Mouse (Mus musculus) cerebellum, adult 2 months (tissue): Measurements from ENCODE around the gene Fmnl2. TPM values are rescaled to one million over a fixed set of nuclear protein-coding genes. Genes with fewer than 3 reads are reported as not detected.

ENCODE experiments used
- DNase-seq, 2 experiments: peaks; one replicate each; pipeline ENCODE4 v3.0.0; 2021
- H3K27ac ChIP-seq: fragments of 200-500 bp; 2 replicates; pipeline ENCODE4 v1.5.1; 2012; ENCODE audit warnings: low read length, control low read depth, inconsistent platforms; ENCODE audit not compliant: insufficient read depth
- H3K27me3 ChIP-seq: fragments of 200-500 bp; 2 replicates; pipeline ENCODE4 v1.6.1; 2012; ENCODE audit warnings: inconsistent platforms, mild to moderate bottlenecking, low read length, moderate library complexity; ENCODE audit not compliant: control insufficient read depth, insufficient read depth
- H3K4me1 ChIP-seq: fragments of 200-500 bp; 2 replicates; pipeline ENCODE4 v1.6.1; 2011; ENCODE audit warnings: low read length; ENCODE audit not compliant: control insufficient read depth, insufficient read depth
- H3K4me3 ChIP-seq: fragments of 200-500 bp; replicated peaks from 2 replicates; pipeline ENCODE3; 2011; ENCODE audit warnings: mild to moderate bottlenecking, low read depth, low read length, control low read depth; ENCODE audit not compliant: insufficient read depth
- CTCF ChIP-seq: fragments of 200-500 bp; IDR thresholded peaks from 2 replicates; pipeline ENCODE4 v1.5.1; 2011; ENCODE audit warnings: low read depth, mild to moderate bottlenecking, control low read depth, low read length, moderate library complexity, borderline replicate concordance; ENCODE audit not compliant: insufficient read depth
- POLR2A ChIP-seq: fragments of 200-500 bp; IDR thresholded peaks from 2 replicates; pipeline ENCODE4 v1.6.1; 2011; ENCODE audit warnings: low read length, control low read depth, borderline replicate concordance; ENCODE audit not compliant: insufficient read depth
- WGBS: fragments of 180-500 bp; shearing (Covaris S2); methylation state at CpG from one replicate; pipeline ENCODE4 v1.1.7; 2018; 5-methylcytosine and 5-hydroxymethylcytosine counted together
- polyA plus RNA-seq: library from polyadenylated mRNA; depleted of rRNA; stranded (reverse); fragments of >200 nt; gene quantifications from 2 replicates; pipeline ENCODE4 v1.2.3, GENCODE M21; 2012

Fmnl2 gene
- polyA plus RNA-seq, 1 experiment = 25.3 TPM

DNA sequence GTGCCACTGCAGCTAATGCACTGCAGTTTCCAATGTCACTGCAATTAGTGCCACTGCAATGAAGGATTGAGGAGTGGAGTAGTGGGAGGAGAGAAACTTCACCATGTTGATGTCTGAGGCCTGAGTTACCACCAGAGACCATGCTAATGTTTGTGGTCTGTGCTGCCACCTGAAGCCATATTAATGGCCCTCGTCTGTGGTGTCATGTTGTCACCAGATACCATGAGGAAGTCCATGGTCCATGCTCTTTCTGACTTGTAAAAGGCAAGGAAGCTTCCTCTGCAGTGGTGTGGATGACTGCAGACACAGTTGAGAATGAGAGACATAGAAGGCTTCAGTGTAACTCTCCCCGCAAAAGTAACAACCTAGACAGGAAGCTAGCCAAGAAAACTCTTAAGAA is 26.1 kb upstream of the Fmnl2 start:
- TF ChIP-seq CTCF = no peak
- TF ChIP-seq POLR2A = no peak
- no peak for DNase-seq
- Histone ChIP-seq H3K27ac (no peak overlapping the region), H3K4me3 (no peak overlapping the region), H3K4me1 (no peaks in the 10 kb centered on the region), H3K27me3 (no peaks in the 10 kb centered on the region)
- WGBS = 94% methylated on average over 2 of the region's 2 CpGs

DNA sequence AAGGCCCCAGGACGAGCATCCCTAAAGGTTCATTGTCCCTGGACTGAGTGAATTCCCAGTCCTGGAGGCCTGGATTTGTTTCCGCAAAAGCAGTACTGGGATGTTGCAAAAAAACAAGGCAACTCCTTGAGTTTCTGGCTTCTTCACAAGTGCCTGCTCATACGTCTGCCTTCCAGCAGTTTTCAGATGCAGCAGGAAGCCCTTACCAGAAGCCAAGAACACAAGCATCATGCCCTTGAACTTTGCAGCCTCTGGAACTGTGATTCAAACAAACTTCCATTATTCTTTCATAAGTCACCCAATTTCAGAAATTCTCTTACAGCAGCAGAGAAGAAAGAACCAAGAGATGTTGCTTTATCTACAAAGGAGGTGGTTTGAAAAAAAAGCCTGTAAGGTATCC is 21.9 kb upstream of the Fmnl2 start:
- Histone ChIP-seq H3K27me3 (no peaks in the 10 kb centered on the region), H3K4me3 (no peak overlapping the region), H3K4me1 (no peaks in the 10 kb centered on the region), H3K27ac (no peak overlapping the region)
- 77% methylated on average over 3 of the region's 3 CpGs for WGBS
- TF ChIP-seq CTCF (no peak), POLR2A (no peak)
- no peak for DNase-seq

DNA sequence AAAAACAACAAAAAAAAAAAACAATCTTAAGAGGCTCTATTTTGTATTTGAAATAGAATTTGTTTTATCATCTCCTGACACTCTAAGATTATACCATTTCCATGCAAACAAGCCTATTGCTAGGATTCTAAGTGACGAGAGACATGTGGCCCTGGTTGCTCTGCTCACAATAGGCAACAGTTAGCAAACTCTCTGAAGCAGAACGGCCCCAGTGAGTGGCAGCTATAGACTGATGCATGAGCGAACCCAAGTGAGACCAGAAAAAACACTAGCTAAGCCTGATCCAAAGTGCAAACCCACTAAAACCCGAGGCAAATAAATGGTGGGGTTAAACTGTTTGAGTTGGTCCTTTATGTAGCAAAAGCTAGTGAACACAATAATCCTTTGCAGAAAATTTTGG is 18.6 kb upstream of the Fmnl2 start:
- no peak for TF ChIP-seq CTCF
- TF ChIP-seq POLR2A = no peak
- Histone ChIP-seq H3K4me3 (no peak overlapping the region), H3K27ac (no peak overlapping the region), H3K27me3 (no peaks in the 10 kb centered on the region), H3K4me1 (no peaks in the 10 kb centered on the region)
- 58% methylated on average over 4 of the region's 4 CpGs for WGBS
- no peak for DNase-seq

GRCm38 (mm10) chr2:52839868-52840267 is 17.8 kb upstream of the Fmnl2 start:
- H3K27ac ChIP-seq = no peak overlapping the region

GRCm38 (mm10) chr2:52843861-52844260 is 13.8 kb upstream of the Fmnl2 start:
- Histone ChIP-seq H3K27ac (no peak overlapping the region), H3K4me1 (0 out of 2 replicates have a peak, but pooled peaks cover under 1% of the 10 kb centered on the region), H3K27me3 (no peaks in the 10 kb centered on the region), H3K4me3 (no peak overlapping the region)
- DNase-seq = no peak
- TF ChIP-seq CTCF (no peak), POLR2A (no peak)
- WGBS = 89% methylated on average over 2 of the region's 2 CpGs

More at GRCm38 (mm10) chr2:52839868-52840267, 17.8 kb upstream of the Fmnl2 start:
- Histone ChIP-seq H3K4me3 (no peak overlapping the region), H3K27me3 (no peaks in the 10 kb centered on the region), H3K4me1 (no peaks in the 10 kb centered on the region)
- TF ChIP-seq POLR2A (no peak), CTCF (no peak)
- no peak for DNase-seq
- 51% methylated on average over 3 of the region's 3 CpGs for WGBS

GRCm38 (mm10) chr2:52844936-52845752 is 12.5 kb upstream of the Fmnl2 start:
- TF ChIP-seq POLR2A (no peak), CTCF (no peak)
- WGBS = 82% methylated on average over 14 of the region's 14 CpGs
- no peak overlapping the region for H3K27ac ChIP-seq
- 0 out of 2 replicates have a peak, but pooled peaks cover 3% of the 10 kb centered on the region for H3K4me1 ChIP-seq
- no peaks in the 10 kb centered on the region for H3K27me3 ChIP-seq
- no peak for DNase-seq
- H3K4me3 ChIP-seq = no peak overlapping the region

DNA sequence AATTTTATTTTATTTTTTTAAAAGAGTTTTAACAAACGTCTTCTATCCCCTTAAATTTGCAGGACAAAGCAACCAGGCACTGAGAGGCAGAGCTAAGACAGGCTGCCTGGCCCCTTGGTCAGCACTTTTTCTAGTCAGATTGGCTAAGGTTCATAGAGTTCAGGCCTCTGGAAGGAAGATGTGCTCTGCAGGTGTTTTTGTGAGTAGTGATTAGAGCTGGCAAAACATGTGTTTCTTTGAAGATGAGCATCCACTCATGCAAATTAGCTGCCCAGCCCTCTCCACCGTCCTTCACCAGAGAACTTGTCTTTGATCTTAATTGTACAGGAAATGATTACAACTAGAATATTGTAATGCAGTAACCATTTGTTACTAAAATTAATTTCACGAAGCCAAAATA is 11.2 kb upstream of the Fmnl2 start:
- TF ChIP-seq CTCF = no peak
- no peak for TF ChIP-seq POLR2A
- 0 out of 2 replicates have a peak, but pooled peaks cover 3% of the 10 kb centered on the region for H3K4me1 ChIP-seq
- H3K4me3 ChIP-seq = no peak overlapping the region
- no peaks in the 10 kb centered on the region for H3K27me3 ChIP-seq
- DNase-seq = no peak
- 76% methylated on average over 3 of the region's 3 CpGs for WGBS
- H3K27ac ChIP-seq = no peak overlapping the region

GRCm38 (mm10) chr2:52849092-52849491 is 8.6 kb upstream of the Fmnl2 start:
- no peaks in the 10 kb centered on the region for H3K27me3 ChIP-seq
- 37% methylated on average over 3 of the region's 3 CpGs for WGBS
- no peak for TF ChIP-seq POLR2A
- no peak for TF ChIP-seq CTCF
- no peak overlapping the region for H3K27ac ChIP-seq
- no peak for DNase-seq
- 0 out of 2 replicates have a peak, but pooled peaks cover 3% of the 10 kb centered on the region for H3K4me1 ChIP-seq
- no peak overlapping the region for H3K4me3 ChIP-seq
